Mouse (Mus musculus): ENCODE data around the gene Clnk. TPM values are rescaled to one million over a fixed set of nuclear protein-coding genes. Genes with fewer than 3 reads are reported as not detected.

Clnk gene
- polyA plus RNA-seq (2015; fragmentation: Nextera tagmentation; extraction: Ambion mirVana) = 0.20 and 0.36 TPM in 2 replicates

GRCm38 (mm10) chr5:38876622-38877021 is at the start of gene Clnk:
Clnk (minus strand) TSS chr5:38876812.

GRCm38 (mm10) chr5:38684164-38684911 is 192.3 kb downstream of the Clnk start, which contains the start of gene Zfp518b:
Zfp518b (minus strand) TSS chr5:38684826.

Other genes starting within 250 kb of the Clnk start
- 1.7 and 2.4 TPM in 2 replicates for gene Zfp518b, start 192.0 kb downstream of the Clnk start, polyA plus RNA-seq (2015; fragmentation: Nextera tagmentation; extraction: Ambion mirVana)

All from spleen, postnatal 0 days (tissue).